Mouse (Mus musculus) neural tube, embryonic 11.5 days (tissue): Measurements from ENCODE around the gene Ctsll3. TPM values are rescaled to one million over a fixed set of nuclear protein-coding genes. Genes with fewer than 3 reads are reported as not detected.

Experiments
- ATAC-seq: fragments of 200-750 bp; cut with Nextera tagmentation; 2 replicates; pipeline ENCODE4 v1.8.0; 2017; ENCODE audit warnings: moderate number of reproducible peaks, mild to moderate bottlenecking, moderate TSS enrichment, moderate library complexity; ENCODE audit not compliant: insufficient read depth, low FRiP score, low TSS enrichment
- DNase-seq: peaks from one replicate; pipeline ENCODE4 v3.0.0-alpha.2; 2015; ENCODE audit warnings: low spot score
- H3K27ac ChIP-seq: fragments of 300-500 bp; sonication (generic); 2 replicates; pipeline ENCODE4 v1.5.1; 2014; ENCODE audit warnings: low read depth, mild to moderate bottlenecking, low read length
- H3K27me3 ChIP-seq: fragments of 300-500 bp; sonication (generic); 2 replicates; pipeline ENCODE4 v1.6.1; 2014; ENCODE audit warnings: mild to moderate bottlenecking, low read length, mixed read lengths; ENCODE audit not compliant: control insufficient read depth, insufficient read depth
- H3K36me3 ChIP-seq: fragments of 300-500 bp; sonication (generic); 2 replicates; pipeline ENCODE4 v1.6.1; 2014; ENCODE audit warnings: mild to moderate bottlenecking, low read length, moderate library complexity, mixed read lengths; ENCODE audit not compliant: control insufficient read depth, insufficient read depth
- H3K4me1 ChIP-seq: fragments of 300-500 bp; sonication (generic); 2 replicates; pipeline ENCODE4 v1.6.1; 2014; ENCODE audit warnings: low read length, mixed read lengths; ENCODE audit not compliant: control insufficient read depth, insufficient read depth
- H3K4me2 ChIP-seq: fragments of 300-500 bp; sonication (generic); 2 replicates; pipeline ENCODE4 v1.6.1; 2014; ENCODE audit warnings: low read depth, mild to moderate bottlenecking, moderate library complexity
- H3K4me3 ChIP-seq: fragments of 300-500 bp; sonication (generic); 2 replicates; pipeline ENCODE4 v1.5.1; 2014; ENCODE audit warnings: low read depth, low read length
- H3K9ac ChIP-seq: fragments of 300-500 bp; sonication (generic); 2 replicates; pipeline ENCODE4 v1.6.1; 2014; ENCODE audit warnings: mild to moderate bottlenecking, low read length
- H3K9me3 ChIP-seq: fragments of 300-500 bp; sonication (generic); 2 replicates; pipeline ENCODE4 v1.6.1; 2016; ENCODE audit warnings: low read length; ENCODE audit not compliant: control insufficient read depth
- WGBS: fragments of 180-500 bp; shearing (Covaris S2); extraction: QIAGEN DNeasy Blood & Tissue Kit; methylation state at CpG from one replicate; pipeline ENCODE4 v1.1.7; 2014; 5-methylcytosine and 5-hydroxymethylcytosine counted together
- polyA plus RNA-seq: library from polyadenylated mRNA; unstranded; fragments of >200 nt; fragmentation: Nextera tagmentation; extraction: Ambion mirVana; gene quantifications from 2 replicates; pipeline ENCODE4 v1.2.1, GENCODE M21; 2014

Ctsll3 gene
- polyA plus RNA-seq, result not detected in 2 replicates

GRCm38 (mm10) chr13:60802749-60803148 lies at the start of gene Ctsll3:
Gene Ctsll3, minus strand, starts transcription at chr13:60802849.
- WGBS, result 68% methylated on average over 1 of the region's 1 CpGs
- no peak within 1 kb of the TSS for H3K9ac ChIP-seq
- H3K4me2 ChIP-seq, result no peak within 1 kb of the TSS
- no peaks in the 10 kb centered on the region for H3K27me3 ChIP-seq
- no peak within 1 kb of the TSS for H3K4me3 ChIP-seq
- ATAC-seq (no peak), DNase-seq (no peak)
- H3K27ac ChIP-seq, result no peak within 1 kb of the TSS
- H3K9me3 ChIP-seq, result no peaks in the 10 kb centered on the region
- no peaks in the 10 kb centered on the region for H3K4me1 ChIP-seq
- no peaks in the 10 kb centered on the region for H3K36me3 ChIP-seq

DNA sequence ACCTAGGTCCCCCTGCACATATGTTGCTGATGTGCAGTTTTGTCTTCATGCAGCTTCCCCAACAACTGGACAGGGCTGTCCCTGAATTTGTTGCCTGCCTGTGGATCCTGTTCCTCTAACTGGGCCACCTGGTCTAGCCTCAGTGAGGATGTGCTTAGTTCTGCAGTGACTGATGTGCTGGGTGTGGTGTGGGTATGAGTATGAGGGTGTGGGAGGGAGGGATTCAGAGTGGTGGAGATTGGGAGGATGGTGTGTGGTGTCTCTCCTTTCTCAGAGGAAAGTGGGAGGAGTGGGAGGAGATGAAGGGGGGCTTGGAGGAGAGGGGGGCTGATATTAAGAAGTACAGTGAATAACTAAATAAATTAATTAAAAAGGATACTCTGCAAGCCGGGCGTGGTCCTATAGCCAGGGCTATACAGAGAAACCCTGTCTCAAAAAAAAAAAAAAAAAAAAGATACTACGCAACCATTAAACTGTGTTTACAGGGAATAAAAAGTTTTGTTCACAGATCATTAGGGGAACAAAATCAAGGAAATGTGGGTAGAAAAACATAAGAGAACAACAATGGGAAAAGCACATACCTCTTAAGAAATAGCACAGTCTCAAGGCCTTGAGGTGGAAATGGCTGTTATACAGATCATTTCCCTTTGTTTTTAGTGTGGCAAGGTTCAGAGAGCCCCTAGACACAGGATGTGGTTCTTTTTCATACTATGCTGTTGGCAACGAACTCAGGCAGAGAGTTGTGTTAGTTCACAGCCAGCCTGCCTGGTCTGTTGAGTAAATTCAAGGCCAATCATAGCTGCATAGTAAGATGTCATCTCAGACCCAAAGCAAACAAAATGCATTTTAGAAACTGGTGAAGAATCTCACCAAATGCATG lies 45.8 kb upstream of the Ctsll3 start:
- Histone ChIP-seq H3K4me1 (no peaks in the 10 kb centered on the region), H3K4me3 (no peak overlapping the region), H3K9me3 (no peaks in the 10 kb centered on the region), H3K9ac (no peak overlapping the region), H3K27me3 (no peaks in the 10 kb centered on the region), H3K4me2 (no peak overlapping the region), H3K36me3 (no peaks in the 10 kb centered on the region), H3K27ac (no peak overlapping the region)
- ATAC-seq, result no peak
- WGBS, result 85% methylated on average over 4 of the region's 4 CpGs
- no peak for DNase-seq

- H3K4me2 ChIP-seq, result no peak overlapping the region
- H3K4me3 ChIP-seq, result no peak overlapping the region
- no peak overlapping the region for H3K9ac ChIP-seq
- H3K36me3 ChIP-seq, result no peaks in the 10 kb centered on the region
- no peaks in the 10 kb centered on the region for H3K4me1 ChIP-seq
- no peak for DNase-seq
- no peak overlapping the region for H3K27ac ChIP-seq
- no peak for ATAC-seq
- H3K9me3 ChIP-seq, result no peaks in the 10 kb centered on the region
- H3K27me3 ChIP-seq, result no peaks in the 10 kb centered on the region
- WGBS, result 85% methylated on average over 8 of the region's 8 CpGs
Observed at GRCm38 (mm10) chr13:60843153-60843552, 40.5 kb upstream of the Ctsll3 start.

DNA sequence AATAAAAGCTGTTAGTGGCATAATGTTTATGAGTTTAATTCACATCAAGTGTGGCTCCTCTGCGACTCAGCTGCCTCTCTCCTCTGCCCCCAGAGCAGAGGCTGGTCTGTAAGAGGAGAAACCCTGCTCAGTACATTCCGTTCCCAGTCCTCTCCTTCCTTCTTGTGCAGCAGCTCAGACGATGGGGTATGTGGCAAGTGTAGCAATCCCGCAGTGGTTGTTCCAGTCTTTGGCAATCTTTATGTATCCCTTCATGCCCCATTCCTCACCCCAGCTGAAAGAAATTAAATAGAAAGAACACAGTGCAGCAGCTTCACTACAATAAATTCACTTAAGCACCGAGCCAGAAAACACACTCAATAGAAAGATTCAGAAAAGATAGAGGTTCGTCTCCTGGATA lies 40.1 kb upstream of the Ctsll3 start:
- Histone ChIP-seq H3K9ac (no peak overlapping the region), H3K27ac (no peak overlapping the region), H3K9me3 (no peaks in the 10 kb centered on the region), H3K4me1 (no peaks in the 10 kb centered on the region), H3K36me3 (no peaks in the 10 kb centered on the region), H3K4me2 (no peak overlapping the region), H3K4me3 (no peak overlapping the region), H3K27me3 (no peaks in the 10 kb centered on the region)
- DNase-seq (no peak), ATAC-seq (no peak)
- 78% methylated on average over 6 of the region's 6 CpGs for WGBS

DNA sequence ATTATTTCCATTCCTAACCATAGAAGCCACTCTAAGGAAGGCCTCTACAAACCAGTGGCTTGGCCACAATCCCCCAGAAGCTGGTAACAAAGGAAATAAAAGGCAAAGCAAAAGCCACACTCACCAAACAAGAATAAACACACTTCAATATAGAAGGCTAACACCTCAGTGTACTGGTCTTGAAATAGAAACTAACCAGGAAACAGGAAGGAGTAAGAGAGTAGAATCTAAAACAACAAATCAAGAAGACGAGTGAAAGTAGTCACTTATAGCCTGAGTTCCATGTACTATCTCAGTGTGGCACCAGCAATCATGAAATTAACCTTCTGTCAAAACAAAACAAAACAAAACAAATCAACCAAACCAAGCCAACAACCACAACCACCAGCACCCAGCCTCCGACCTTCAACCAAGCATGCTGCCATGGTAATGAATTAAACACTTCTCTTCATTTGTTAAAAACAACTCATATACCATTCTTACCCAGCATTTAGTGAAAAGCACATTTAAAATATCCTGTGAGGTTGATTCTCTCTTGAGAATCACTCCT lies 36.8 kb upstream of the Ctsll3 start:
- H3K4me1 ChIP-seq, result no peaks in the 10 kb centered on the region
- H3K4me3 ChIP-seq, result no peak overlapping the region
- ATAC-seq, result no peak
- H3K27me3 ChIP-seq, result no peaks in the 10 kb centered on the region
- H3K36me3 ChIP-seq, result no peaks in the 10 kb centered on the region
- H3K9ac ChIP-seq, result no peak overlapping the region
- no peak overlapping the region for H3K4me2 ChIP-seq
- 85% methylated on average over 2 of the region's 2 CpGs for WGBS
- H3K27ac ChIP-seq, result no peak overlapping the region
- H3K9me3 ChIP-seq, result no peaks in the 10 kb centered on the region
- DNase-seq, result no peak

- WGBS, result 73% methylated on average over 3 of the region's 3 CpGs
- DNase-seq (no peak), ATAC-seq (no peak)
- Histone ChIP-seq H3K4me1 (no peaks in the 10 kb centered on the region), H3K36me3 (no peaks in the 10 kb centered on the region), H3K4me3 (no peak overlapping the region), H3K27me3 (no peaks in the 10 kb centered on the region), H3K9ac (no peak overlapping the region), H3K27ac (no peak overlapping the region), H3K4me2 (no peak overlapping the region), H3K9me3 (no peaks in the 10 kb centered on the region)
Observed at GRCm38 (mm10) chr13:60826052-60826451, 23.4 kb upstream of the Ctsll3 start.

DNA sequence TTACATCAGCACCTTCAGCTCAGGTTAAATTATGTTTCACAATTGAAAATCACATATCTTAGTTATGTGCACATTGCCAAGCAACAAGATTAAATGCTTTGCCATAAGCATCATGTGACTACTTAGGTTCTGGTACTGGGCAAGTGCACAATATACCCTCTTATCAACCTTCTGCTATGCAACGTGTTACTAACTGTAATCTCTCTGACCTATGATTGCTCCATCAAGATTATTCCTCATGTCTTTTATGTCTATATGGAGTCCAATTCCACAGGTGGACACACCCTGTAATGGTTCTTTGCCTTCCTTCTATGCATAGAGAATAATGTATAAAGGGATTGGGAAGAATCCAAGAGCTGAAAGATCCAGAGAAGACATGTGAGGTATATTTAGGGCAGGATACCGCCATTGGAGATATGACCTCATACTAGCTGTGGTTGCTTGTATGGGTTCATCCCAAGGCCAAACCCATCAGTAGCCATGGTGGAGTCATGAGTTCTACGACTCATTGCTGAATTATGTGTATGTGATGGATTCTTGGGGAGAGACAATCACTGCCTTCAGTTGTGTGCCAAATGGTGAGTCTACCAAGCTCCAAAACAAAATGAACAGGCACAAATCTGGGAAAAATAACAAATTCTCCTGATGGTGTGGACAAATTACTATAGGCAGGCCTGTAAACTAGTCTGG lies 18.0 kb upstream of the Ctsll3 start:
- Histone ChIP-seq H3K4me1 (no peaks in the 10 kb centered on the region), H3K9ac (no peak overlapping the region), H3K27me3 (no peaks in the 10 kb centered on the region), H3K4me2 (no peak overlapping the region), H3K27ac (no peak overlapping the region), H3K4me3 (no peak overlapping the region), H3K9me3 (no peaks in the 10 kb centered on the region), H3K36me3 (no peaks in the 10 kb centered on the region)
- WGBS, result 73% methylated on average over 3 of the region's 3 CpGs
- no peak for DNase-seq
- no peak for ATAC-seq

DNA sequence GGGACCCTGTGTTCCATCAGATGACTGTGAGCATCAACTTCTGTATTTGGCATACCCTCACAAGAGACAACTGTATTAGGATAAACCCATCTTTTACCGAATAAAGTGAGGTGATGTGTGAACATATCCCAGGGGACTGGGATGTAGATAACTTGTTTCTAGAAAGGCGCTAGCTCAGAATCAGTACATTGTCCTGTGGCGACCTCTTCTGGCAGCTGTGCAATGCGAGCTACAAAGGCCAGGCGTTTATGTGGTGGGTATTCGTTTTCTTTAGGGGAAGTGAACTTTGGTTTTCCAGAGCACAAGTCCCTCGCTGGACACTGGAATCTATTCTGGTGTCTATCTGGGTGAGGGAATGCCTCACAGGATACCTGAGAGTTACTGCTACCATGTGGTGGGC lies 16.8 kb upstream of the Ctsll3 start:
- Histone ChIP-seq H3K36me3 (no peaks in the 10 kb centered on the region), H3K9ac (no peak overlapping the region), H3K27ac (no peak overlapping the region), H3K9me3 (no peaks in the 10 kb centered on the region), H3K4me2 (no peak overlapping the region), H3K27me3 (no peaks in the 10 kb centered on the region), H3K4me3 (no peak overlapping the region), H3K4me1 (no peaks in the 10 kb centered on the region)
- DNase-seq (peak; percentile 31), ATAC-seq (no peak)
- 14% methylated on average over 7 of the region's 7 CpGs for WGBS
